In the genomic region with DNA sequence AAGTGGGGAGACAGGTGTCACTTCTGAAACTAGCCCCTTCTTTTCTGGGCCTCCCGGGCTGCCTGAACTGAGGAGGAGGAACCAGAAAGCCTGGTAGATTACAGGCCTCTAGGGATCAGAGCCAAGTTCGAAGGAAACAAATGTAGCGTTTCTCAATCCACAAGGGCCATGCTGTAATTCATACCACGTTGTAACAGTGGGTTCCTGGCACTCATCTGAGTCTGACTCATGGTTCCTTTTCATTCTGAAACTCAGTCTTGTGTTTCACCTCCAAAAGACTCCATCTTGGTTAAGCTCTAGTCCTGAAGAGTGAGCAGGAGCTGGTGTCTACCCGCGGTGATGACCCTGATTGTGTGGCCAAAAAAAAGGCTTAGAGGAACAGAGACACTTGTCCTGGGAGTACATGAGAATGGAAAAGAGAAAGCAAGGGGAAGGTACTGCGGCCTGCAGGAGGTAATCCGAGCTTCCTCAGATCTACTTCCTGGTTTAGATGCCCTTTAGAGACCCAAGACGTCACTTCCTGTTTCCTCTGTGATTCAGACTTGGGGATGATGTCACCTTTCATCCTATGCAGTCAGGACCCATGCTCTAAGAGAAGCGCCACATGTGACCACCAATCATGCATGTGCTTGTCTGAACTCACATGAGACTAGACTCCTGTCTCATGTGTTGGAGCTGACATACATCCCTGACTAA, we compare ENCODE assay signal across 12 mouse cellular contexts. TPM values are rescaled to one million over a fixed set of nuclear protein-coding genes. Genes with fewer than 3 reads are reported as not detected.
DNase-seq lines count a peak whose midpoint lies in the region; ATAC-seq and TF ChIP-seq lines count a peak whose summit lies in the region.
"Had no signal": no experiment of that assay in that cellular context is flagged by ENCODE, and none has a peak within 500 bp of the region (broad histone marks: within the 10 kb centered on the region; RNA-seq: fewer than 3 reads in every experiment).

No protein-coding gene starts in this region.

- intact Hi-C loops in heart, postnatal 25 days (cut with DNase I) = loop anchor here (10.0 kb wide), 1 partner anchor 421 kb away; no protein-coding TSS in a partner anchor
- intact Hi-C loops in heart, postnatal 36 days (cut with DNase I) = no loop called here

- H3K27ac ChIP-seq in embryonic fibroblast, embryonic 13.5 days (ENCODE audit: insufficient read depth, low read length) = peak overlapping the region; percentile 87
- H3K27ac ChIP-seq: forebrain, embryonic 15.5 days; hindbrain, embryonic 14.5 days; midbrain, embryonic 15.5 days had no signal

- no peak overlapping the region for H3K4me3 ChIP-seq in embryonic fibroblast, embryonic 13.5 days (ENCODE audit: insufficient read depth, low read length)
- H3K4me3 ChIP-seq: forebrain, embryonic 15.5 days; midbrain, embryonic 15.5 days had no signal

- no peak for TF ChIP-seq CTCF in embryonic fibroblast, embryonic 13.5 days (IDR thresholded peaks at IDR 0.05; ENCODE audit: borderline replicate concordance, insufficient read depth, low read length)

- TF ChIP-seq POLR2A in embryonic fibroblast, embryonic 13.5 days (IDR thresholded peaks at IDR 0.05; ENCODE audit: low read depth, low read length) = no peak

- peak; percentile 83 for ATAC-seq in monocyte, adult 5-6 weeks (replicated peaks; ENCODE audit: insufficient number of reproducible peaks, low FRiP score, low TSS enrichment, poor library complexity, severe bottlenecking)
- ATAC-seq: forebrain, embryonic 15.5 days; midbrain, embryonic 15.5 days had no signal

- peak; percentile 91 for DNase-seq in heart, adult 11 months
- DNase-seq in heart, postnatal 25 days (ENCODE audit: low spot score) = no peak
- DNase-seq in MN1 (ENCODE audit: low spot score) = peak; percentile 32
- no peak for DNase-seq in ovary, adult 18-20 months (ENCODE audit: low spot score)
- DNase-seq in heart, postnatal 36 days = no peak
- DNase-seq in spleen, postnatal 4 days (ENCODE audit: low spot score in 2 of 2) = no peak
- DNase-seq: left cerebral cortex, postnatal 4 days had no signal

- 0 out of 2 replicates have a peak, but pooled peaks cover 2% of the 10 kb centered on the region for H3K4me1 ChIP-seq in embryonic fibroblast, embryonic 13.5 days (ENCODE audit: control insufficient read depth, insufficient read depth, low read length)
- H3K4me1 ChIP-seq: forebrain, embryonic 15.5 days; midbrain, embryonic 15.5 days had no signal

RNA-seq across cellular contexts. Expression of a gene that starts 30.3 kb away (rescaled TPM):
- 1 to 10 TPM in 1 of 2 experiments, under 1 TPM in 1; 0.91 to 1.3 TPM for total RNA-seq in heart, postnatal 25 days (2021)
- 15.0 and 19.3 TPM in 2 replicates for polyA plus RNA-seq in embryonic fibroblast, embryonic 13.5 days (2011; ENCODE audit: insufficient read length, low read depth, missing spikeins)
- total RNA-seq in monocyte, adult 5-6 weeks (2017) = 3.7 to 6.2 TPM (median 5.7 TPM) in 3 replicates
- 1 to 10 TPM in 1 of 2 experiments, under 1 TPM in 1; 0.92 to 1.4 TPM for total RNA-seq in heart, postnatal 36 days (2021)

Comparison
In these comparisons a context has a peak if more than half of its experiments do, and no peak if none do; other contexts are left out.
1. DNase-seq: peak in heart, adult 11 months (single experiment) and MN1 (single experiment); none in heart, postnatal 25 days (single experiment), ovary, adult 18-20 months (single experiment), heart, postnatal 36 days (0 of 2) and spleen, postnatal 4 days (0 of 2).